Mouse (Mus musculus): ENCODE data around the gene Fbxl8. TPM values are rescaled to one million over a fixed set of nuclear protein-coding genes. Genes with fewer than 3 reads are reported as not detected.
"Not testable (repeated sequence)": the region's sequence is repeated elsewhere in the genome, so short reads cannot be mapped to it uniquely, and the experiment has no call there.

Gene Fbxl8
- 1 to 10 TPM in 1 of 2 experiments, under 1 TPM in 1; 0.91 to 1.9 TPM for total RNA-seq (2021)
- long read RNA-seq, experiment 1, partial matches to known transcripts: 0 of 3 reads
- long read RNA-seq, experiment 1, other reads (novel, unspliced or antisense): 2 of 3 reads
- long read RNA-seq, experiment 2, partial matches to known transcripts: 0 of 1 reads
- long read RNA-seq, experiment 2, other reads (novel, unspliced or antisense): 0 of 1 reads

GRCm38 (mm10) chr8:105264024-105264982, at the start of gene Fbxl8, which contains the start of gene Tradd:
Fbxl8 (plus strand) TSS chr8:105264648.
Tradd (minus strand) TSS chr8:105264609.
- DNase-seq (ENCODE audit: low spot score in 2 of 2): no peak
- TF ChIP-seq CTCF (conservative IDR thresholded peaks at IDR 0.05): peak; percentile 32
- peak within 1 kb of the TSS; percentile 59; the same call in 1 of the 2 replicates for H3K27ac ChIP-seq
- peak within 1 kb of the TSS; percentile 71 for H3K4me3 ChIP-seq

- no peak overlapping the region for H3K4me3 ChIP-seq
- peak; percentile 25 to 34 for DNase-seq (ENCODE audit: low spot score in 2 of 2)
- TF ChIP-seq CTCF (conservative IDR thresholded peaks at IDR 0.05): peak; percentile 92
- H3K27ac ChIP-seq: no peak overlapping the region
Observed at GRCm38 (mm10) chr8:105217926-105218522, 46.4 kb upstream of the Fbxl8 start.

GRCm38 (mm10) chr8:105223850-105224249, 40.6 kb upstream of the Fbxl8 start:
- peak overlapping the region; percentile 90 for H3K27ac ChIP-seq
- H3K4me3 ChIP-seq: no peak overlapping the region
- DNase-seq (ENCODE audit: low spot score in 2 of 2): no peak
- TF ChIP-seq CTCF (conservative IDR thresholded peaks at IDR 0.05): no peak

GRCm38 (mm10) chr8:105224413-105225271, 39.8 kb upstream of the Fbxl8 start, which contains the start of gene D230025D16Rik:
D230025D16Rik (plus strand) TSS chr8:105225145.
- peak within 1 kb of the TSS; percentile 90 for H3K27ac ChIP-seq
- no peak for TF ChIP-seq CTCF (conservative IDR thresholded peaks at IDR 0.05)
- peak; percentile 94 to 98 for DNase-seq (ENCODE audit: low spot score in 2 of 2)
- peak within 1 kb of the TSS; percentile 93 for H3K4me3 ChIP-seq

- Histone ChIP-seq H3K27ac (peak overlapping the region; percentile 90), H3K4me3 (peak overlapping the region; percentile 93)
- DNase-seq (ENCODE audit: low spot score in 2 of 2): no peak
- TF ChIP-seq CTCF (conservative IDR thresholded peaks at IDR 0.05): no peak
Observed at GRCm38 (mm10) chr8:105225272-105225593, 39.2 kb upstream of the Fbxl8 start.

GRCm38 (mm10) chr8:105225917-105226316, 38.5 kb upstream of the Fbxl8 start:
- no peak for DNase-seq (ENCODE audit: low spot score in 2 of 2)

GRCm38 (mm10) chr8:105231503-105232320, 32.7 kb upstream of the Fbxl8 start:
- H3K4me3 ChIP-seq: no peak overlapping the region
- DNase-seq (ENCODE audit: low spot score in 2 of 2): no peak
- H3K27ac ChIP-seq: no peak overlapping the region
- no peak for TF ChIP-seq CTCF (conservative IDR thresholded peaks at IDR 0.05)

More at GRCm38 (mm10) chr8:105225917-105226316, 38.5 kb upstream of the Fbxl8 start:
- TF ChIP-seq CTCF (conservative IDR thresholded peaks at IDR 0.05): no peak
- no peak overlapping the region for H3K27ac ChIP-seq
- peak overlapping the region; percentile 93 for H3K4me3 ChIP-seq

GRCm38 (mm10) chr8:105232321-105232693, 32.1 kb upstream of the Fbxl8 start:
- H3K4me3 ChIP-seq; H3K27ac ChIP-seq; DNase-seq (ENCODE audit: low spot score in 2 of 2): not testable (repeated sequence)

GRCm38 (mm10) chr8:105233126-105233935, 31.1 kb upstream of the Fbxl8 start:
- no peak overlapping the region for H3K27ac ChIP-seq
- DNase-seq (ENCODE audit: low spot score in 2 of 2): no peak
- no peak for TF ChIP-seq CTCF (conservative IDR thresholded peaks at IDR 0.05)
- H3K4me3 ChIP-seq: no peak overlapping the region

- no peak for DNase-seq (ENCODE audit: low spot score in 2 of 2)
- no peak overlapping the region for H3K27ac ChIP-seq
- TF ChIP-seq CTCF (conservative IDR thresholded peaks at IDR 0.05): no peak
- H3K4me3 ChIP-seq: no peak overlapping the region
Observed at GRCm38 (mm10) chr8:105235206-105235605, 29.2 kb upstream of the Fbxl8 start.

Measured in layer of hippocampus, adult 2 months (tissue).